Mouse (Mus musculus) thymus, postnatal 0 days (tissue): ENCODE measurements around the gene Slc7a4. TPM values are rescaled to one million over a fixed set of nuclear protein-coding genes. Genes with fewer than 3 reads are reported as not detected.
A peak's percentile ranks its signal among the peaks of the same experiment; 100 is the strongest.

Experiments used
- DNase-seq: peaks from one replicate; pipeline ENCODE4 v3.0.0-alpha.2; 2015; ENCODE audit warnings: low spot score
- polyA plus RNA-seq: library from polyadenylated mRNA; unstranded; fragments of >200 nt; fragmentation: Nextera tagmentation; extraction: Ambion mirVana; gene quantifications from 2 replicates; pipeline ENCODE4 v1.2.1, GENCODE M21; 2015

Gene Slc7a4
- polyA plus RNA-seq, 1 experiment from 2014 or later, result 1.5 TPM

- DNase-seq, result no peak
Observed at GRCm38 (mm10) chr16:17563580-17563979, 19.4 kb downstream of the Slc7a4 start.

- DNase-seq, result peak; percentile 5
Observed at GRCm38 (mm10) chr16:17561751-17562208, 21.2 kb downstream of the Slc7a4 start, which contains the start of gene P2rx6. P2rx6 (plus strand) TSS chr16:17561885.

- no peak for DNase-seq
Observed at GRCm38 (mm10) chr16:17561128-17561750, 21.8 kb downstream of the Slc7a4 start, which contains the start of gene Lrrc74b. Lrrc74b (minus strand) TSS chr16:17561247.

- DNase-seq, result no peak
Observed at GRCm38 (mm10) chr16:17559396-17560027, 23.5 kb downstream of the Slc7a4 start.

GRCm38 (mm10) chr16:17558811-17559210, 24.2 kb downstream of the Slc7a4 start:
- peak; percentile 25 for DNase-seq

GRCm38 (mm10) chr16:17557947-17558480, 25.0 kb downstream of the Slc7a4 start:
- peak; percentile 61 for DNase-seq

GRCm38 (mm10) chr16:17556907-17557306, 26.1 kb downstream of the Slc7a4 start:
- no peak for DNase-seq

- DNase-seq, result no peak
Observed at GRCm38 (mm10) chr16:17556180-17556579, 26.8 kb downstream of the Slc7a4 start.

GRCm38 (mm10) chr16:17554702-17555101, 28.3 kb downstream of the Slc7a4 start:
- peak; percentile 20 for DNase-seq

GRCm38 (mm10) chr16:17553910-17554685, 28.9 kb downstream of the Slc7a4 start:
- peak; percentile 93 for DNase-seq

GRCm38 (mm10) chr16:17552837-17553236, 30.2 kb downstream of the Slc7a4 start:
- no peak for DNase-seq

GRCm38 (mm10) chr16:17542632-17543031, 40.4 kb downstream of the Slc7a4 start:
- DNase-seq, result no peak

- DNase-seq, result no peak
Observed at GRCm38 (mm10) chr16:17536584-17536983, 46.4 kb downstream of the Slc7a4 start.

- DNase-seq, result no peak
Observed at GRCm38 (mm10) chr16:17532676-17533329, 50.2 kb downstream of the Slc7a4 start.

GRCm38 (mm10) chr16:17532271-17532670, 50.7 kb downstream of the Slc7a4 start:
- no peak for DNase-seq

GRCm38 (mm10) chr16:17530640-17531288, 52.2 kb downstream of the Slc7a4 start, which contains the start of gene Thap7:
Thap7 (minus strand) TSS chr16:17531136.
- peak; percentile 98 for DNase-seq

GRCm38 (mm10) chr16:17529981-17530586, 52.9 kb downstream of the Slc7a4 start:
- no peak for DNase-seq

- no peak for DNase-seq
Observed at GRCm38 (mm10) chr16:17528276-17528675, 54.7 kb downstream of the Slc7a4 start.

- no peak for DNase-seq
Observed at GRCm38 (mm10) chr16:17527606-17528005, 55.4 kb downstream of the Slc7a4 start.

- no peak for DNase-seq
Observed at GRCm38 (mm10) chr16:17526223-17526622, 56.8 kb downstream of the Slc7a4 start.
